Mouse (Mus musculus) B cell, adult 2 months (primary cell): ENCODE results near the gene Trem1.

Source experiments
- DNase-seq, 2 experiments: peaks; one replicate each; pipeline ENCODE4 v3.0.0; 2022

Trem1 gene

DNA sequence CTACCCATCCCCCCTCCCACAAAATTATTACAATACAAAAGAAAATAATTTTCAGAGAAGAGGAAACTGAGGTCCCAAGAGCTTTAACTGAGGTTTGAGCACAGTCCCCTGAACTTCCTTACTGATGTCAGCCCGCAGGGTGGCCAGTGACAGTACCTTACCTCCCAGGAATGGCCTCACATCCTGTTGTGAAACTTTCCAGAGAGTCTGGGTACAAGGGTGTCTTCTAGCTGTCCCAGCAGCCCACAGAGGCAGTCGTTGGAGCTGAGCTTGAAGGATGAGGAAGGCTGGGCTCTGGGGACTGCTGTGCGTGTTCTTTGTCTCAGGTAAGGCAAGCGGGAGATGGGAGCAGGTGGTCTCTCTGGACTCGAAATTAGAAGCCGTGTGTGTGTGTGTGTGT lies at the start of gene Trem1:
TSS of gene Trem1 (plus strand) at position 251 of the 400 bp plus-strand sequence.
- peak; percentile 6 to 24 for DNase-seq

GRCm38 (mm10) chr17:48185252-48185651 lies 47.3 kb upstream of the Trem1 start:
- DNase-seq, result peak in 1 of 2 experiments; percentile 10

DNA sequence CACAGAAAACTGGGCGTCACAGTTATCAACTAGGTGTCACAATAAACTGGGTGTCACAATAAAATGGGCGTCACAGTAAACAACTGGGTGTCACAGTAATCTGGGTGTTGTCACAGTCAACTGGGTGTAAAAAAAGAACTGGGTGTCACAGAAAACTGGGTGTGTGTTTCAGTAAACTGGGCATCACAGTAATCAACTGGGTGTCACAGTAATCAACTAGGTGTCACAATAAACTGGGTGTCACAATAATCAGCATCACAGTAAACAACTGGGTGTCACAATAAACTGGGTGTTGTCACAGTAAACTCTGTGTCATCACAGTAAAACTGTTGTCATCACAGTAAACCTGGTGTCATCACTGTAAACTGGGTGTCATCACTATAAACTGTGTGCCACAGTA lies 40.2 kb upstream of the Trem1 start:
- no peak for DNase-seq

- no peak for DNase-seq
Observed at GRCm38 (mm10) chr17:48203086-48203485, 29.5 kb upstream of the Trem1 start.

DNA sequence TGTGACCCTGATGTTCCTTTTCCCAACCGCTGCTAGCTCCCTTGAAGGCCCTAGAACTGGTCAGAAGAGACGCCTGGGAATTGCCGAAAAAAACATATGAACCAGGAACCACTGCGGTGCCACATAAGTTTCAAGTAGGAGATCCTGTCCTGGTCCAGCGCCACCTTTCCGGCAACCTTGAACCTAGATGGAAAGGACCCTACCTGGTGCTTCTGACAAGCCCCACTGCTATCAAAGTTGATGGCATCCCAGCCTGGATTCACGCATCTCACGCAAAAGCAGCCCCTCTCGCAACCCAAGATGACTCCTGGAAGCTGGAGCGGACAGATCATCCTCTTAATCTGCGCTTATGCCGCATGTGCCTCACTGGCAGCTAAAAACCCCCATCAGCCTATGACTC lies 20.0 kb upstream of the Trem1 start:
- no peak for DNase-seq

DNA sequence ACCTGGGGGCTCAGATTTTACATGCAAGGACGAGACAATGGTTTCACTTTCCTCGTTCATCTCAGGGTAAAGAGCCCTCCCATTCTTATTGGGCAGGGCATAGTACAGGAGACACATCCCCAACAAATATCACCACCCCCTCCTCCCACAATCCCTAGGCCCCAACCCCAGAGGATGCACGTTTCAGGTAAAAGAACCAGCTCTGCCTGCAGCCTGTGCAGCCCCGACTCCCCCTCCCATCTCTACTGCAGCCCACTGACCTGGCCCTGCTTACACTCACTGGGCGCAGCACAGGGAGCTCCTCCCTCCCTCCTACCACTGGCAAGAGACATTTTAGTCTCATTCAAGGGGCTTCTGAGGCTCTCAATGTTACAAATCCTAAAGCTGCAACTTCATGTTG lies 19.1 kb upstream of the Trem1 start:
- DNase-seq, result no peak

DNA sequence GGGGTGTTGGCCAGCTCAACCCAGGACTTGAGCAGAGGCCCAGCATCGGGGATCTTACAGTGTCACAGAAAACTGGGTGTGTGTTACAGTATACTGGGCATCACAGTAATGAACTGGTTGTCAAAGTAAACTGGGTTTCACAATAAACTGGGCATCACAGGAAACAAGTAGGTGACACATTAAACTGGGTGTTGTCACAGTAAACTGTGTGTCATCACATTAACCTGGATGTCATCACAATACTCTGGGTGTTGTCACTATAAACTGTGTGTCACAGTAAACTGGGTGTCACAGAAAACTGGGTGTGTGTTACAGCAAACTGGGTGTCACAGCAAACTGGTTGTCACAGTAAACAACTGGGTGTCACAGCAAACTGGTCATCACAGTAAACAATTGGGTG lies 17.1 kb upstream of the Trem1 start:
- no peak for DNase-seq

DNA sequence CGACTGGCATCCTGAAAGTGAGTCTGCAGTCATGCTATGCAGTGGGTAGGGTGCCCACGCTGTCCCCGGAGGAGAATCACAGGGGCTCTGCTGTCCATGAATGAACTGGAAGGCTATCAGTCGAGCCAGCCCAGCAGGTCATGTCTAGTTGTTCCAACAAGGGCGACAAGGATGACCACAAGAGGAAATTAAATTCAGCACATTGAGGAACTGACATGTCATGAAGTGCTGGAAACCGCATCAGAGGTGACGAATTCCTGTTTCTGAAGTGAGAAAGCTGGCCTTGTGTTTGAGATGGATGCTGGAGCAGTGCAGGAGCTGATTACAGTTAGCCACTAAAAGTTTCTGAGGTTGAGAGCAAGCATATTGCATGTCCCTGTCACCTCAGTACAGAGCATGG lies 1.9 kb upstream of the Trem1 start:
- no peak for DNase-seq

GRCm38 (mm10) chr17:48233789-48234188 lies 1.2 kb downstream of the Trem1 start:
- DNase-seq, result no peak

DNA sequence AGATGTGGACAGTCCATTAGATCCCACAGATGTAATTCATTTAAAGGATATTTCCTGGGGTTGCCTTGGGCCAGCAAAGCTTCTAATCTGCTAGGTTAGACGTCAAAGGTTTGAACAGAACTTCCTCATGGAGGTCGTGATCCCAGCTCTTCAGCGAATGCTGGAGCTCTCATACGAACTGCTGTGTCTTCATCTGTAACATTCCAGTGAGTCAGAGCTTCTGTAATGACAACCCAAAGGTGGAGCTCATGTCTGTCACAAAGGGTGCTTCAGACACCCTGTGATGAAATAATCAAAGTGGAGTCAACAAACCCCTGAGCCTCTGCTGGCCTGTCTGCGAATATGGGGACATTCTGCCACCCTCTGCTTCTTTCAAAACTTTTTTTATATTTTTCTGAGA lies 2.0 kb downstream of the Trem1 start:
- DNase-seq, result no peak

DNA sequence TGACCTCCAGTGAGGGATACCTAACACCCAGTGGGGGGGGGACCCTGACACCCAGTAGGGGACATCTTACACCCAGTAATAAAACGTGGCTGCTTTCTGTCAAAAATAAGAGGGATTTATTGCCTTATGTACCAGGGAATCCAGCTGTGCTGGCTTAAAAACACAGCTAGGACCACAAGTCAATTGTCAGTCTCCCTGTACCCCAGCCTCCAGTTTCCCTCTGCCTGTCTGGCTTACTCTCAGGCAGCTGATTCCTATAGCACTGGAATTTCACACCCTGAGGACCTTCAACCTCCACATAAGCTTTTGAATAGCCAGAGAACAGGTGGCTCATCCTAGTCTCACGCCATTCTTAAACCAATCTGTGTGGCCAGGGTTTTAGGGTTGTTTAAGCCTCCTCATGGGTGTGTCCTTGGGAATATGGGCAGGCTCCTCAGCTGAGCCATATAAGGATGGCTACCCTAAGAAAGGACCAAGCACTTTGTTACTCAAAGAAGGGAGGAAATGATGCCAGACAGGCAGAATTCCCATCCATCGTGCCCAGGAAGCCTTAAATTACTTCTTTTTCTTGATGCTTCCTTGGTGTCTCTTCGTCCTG lies 3.3 kb downstream of the Trem1 start:
- no peak for DNase-seq

DNA sequence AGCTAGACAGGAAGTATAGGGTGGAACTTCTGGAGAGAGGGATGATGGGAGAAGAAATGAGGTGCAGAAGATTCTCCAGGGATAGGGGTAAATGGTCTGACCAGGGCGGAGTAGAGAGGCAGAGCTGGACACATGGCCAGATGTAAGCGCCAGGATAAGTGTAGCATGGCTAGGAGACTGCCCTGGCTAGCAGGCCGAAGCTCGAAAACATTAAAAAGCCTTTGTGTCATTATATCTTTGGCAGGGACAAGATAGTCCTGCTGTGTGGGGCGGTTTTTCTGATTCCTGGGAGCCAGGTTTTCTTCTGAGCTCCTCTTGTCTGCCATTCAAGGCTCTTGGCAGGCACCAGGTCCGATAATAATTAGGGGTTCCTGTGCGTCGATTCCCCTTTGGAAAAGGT lies 5.1 kb downstream of the Trem1 start:
- no peak for DNase-seq

DNA sequence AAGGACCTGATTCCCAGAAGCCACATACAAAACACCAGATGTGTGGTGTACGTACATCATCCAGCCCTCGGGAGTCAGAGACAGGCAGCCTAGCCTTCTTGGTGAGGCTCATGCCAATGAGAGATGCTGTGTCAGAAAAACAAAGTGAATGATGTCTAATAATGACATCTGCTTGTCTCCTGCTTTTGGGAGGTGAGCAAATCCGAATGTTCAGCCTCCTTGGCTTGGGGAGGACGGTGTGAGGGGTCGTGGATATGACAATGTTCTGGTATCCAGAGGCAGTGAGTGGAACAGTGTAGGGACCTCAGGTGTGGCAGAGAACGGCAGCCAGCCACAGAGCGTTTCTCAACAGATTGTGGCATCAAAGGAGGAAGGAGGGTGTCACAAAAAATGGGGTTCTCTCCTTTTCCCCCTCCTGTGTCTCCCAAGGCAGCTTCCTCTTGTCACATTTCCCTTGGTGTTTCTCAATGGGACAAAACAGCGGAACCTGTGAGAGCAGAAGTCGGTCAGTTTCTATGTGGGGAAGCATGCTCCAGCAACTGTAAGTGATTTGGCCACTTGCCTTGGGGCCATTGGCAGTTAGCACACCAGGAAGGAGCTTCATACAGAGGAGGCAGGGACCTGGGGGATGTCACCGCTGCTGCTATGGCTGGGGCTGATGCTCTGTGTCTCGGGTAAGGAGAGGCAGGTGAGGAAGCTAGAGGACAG lies 14.8 kb downstream of the Trem1 start, which contains the start of gene Trem3:
TSS of gene Trem3 (plus strand) at position 557 of the 708 bp plus-strand sequence.
- no peak for DNase-seq

GRCm38 (mm10) chr17:48249039-48249438 lies 16.5 kb downstream of the Trem1 start:
- no peak for DNase-seq

- DNase-seq, result no peak
Observed at GRCm38 (mm10) chr17:48249501-48249900, 16.9 kb downstream of the Trem1 start.

DNA sequence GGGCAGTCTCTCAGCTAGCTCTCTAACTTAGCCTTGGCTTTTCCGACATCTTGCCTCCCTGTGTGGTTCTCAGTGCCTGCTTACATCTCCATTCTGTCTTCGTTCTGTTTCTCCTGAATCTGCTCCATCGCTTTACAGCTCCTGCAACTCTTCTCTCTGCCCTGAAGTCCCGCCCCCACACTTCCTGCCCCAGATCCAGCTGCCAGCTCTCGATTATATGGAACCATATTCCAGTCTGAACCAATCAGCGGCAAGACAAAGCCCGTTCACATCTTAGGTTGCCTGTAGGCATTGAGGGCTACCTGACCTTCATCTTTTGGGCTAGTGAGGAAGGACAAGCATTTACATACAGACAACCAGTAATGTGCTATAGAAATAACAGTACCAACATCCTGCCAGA lies 18.1 kb downstream of the Trem1 start:
- DNase-seq, result no peak

GRCm38 (mm10) chr17:48256575-48256974 lies 24.0 kb downstream of the Trem1 start:
- no peak for DNase-seq

- no peak for DNase-seq
Observed at GRCm38 (mm10) chr17:48261868-48262267, 29.3 kb downstream of the Trem1 start.

DNA sequence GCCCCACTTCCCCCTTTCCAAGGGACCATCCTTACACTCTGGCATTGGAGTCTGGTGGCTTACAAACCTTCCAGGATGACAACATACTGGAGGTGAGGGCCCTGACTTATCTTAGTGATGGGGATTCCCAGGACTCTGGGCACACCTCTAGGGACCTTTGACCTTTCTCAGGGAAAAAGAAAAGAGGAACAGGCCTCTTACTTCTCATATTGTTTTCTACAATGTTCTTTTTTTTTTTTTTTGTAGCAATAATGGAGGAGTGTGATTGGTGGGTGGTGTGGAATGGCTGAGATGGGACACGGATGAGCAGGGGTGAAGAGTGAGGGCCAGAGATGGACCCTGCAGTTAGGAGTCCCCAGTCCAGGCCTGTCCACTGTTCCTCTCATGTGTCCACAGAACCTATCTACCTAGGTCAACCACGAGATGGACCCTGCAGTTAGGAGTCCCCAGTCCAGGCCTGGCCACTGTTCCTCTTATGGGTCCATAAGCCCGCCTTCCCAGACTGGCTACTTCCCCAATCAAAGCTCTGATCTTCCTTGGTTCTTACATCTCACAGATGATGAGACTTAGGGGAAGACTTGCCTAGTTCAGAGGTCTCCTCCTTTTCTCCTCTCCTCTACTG lies 31.3 kb downstream of the Trem1 start, which contains the start of gene Treml4:
TSS of gene Treml4 (plus strand) at position 555 of the 622 bp plus-strand sequence.
- no peak for DNase-seq

GRCm38 (mm10) chr17:48264662-48265061 lies 32.1 kb downstream of the Trem1 start:
- DNase-seq, result no peak

GRCm38 (mm10) chr17:48266138-48266537 lies 33.6 kb downstream of the Trem1 start:
- no peak for DNase-seq

GRCm38 (mm10) chr17:48266610-48267304 lies 34.2 kb downstream of the Trem1 start:
- DNase-seq, result no peak

DNA sequence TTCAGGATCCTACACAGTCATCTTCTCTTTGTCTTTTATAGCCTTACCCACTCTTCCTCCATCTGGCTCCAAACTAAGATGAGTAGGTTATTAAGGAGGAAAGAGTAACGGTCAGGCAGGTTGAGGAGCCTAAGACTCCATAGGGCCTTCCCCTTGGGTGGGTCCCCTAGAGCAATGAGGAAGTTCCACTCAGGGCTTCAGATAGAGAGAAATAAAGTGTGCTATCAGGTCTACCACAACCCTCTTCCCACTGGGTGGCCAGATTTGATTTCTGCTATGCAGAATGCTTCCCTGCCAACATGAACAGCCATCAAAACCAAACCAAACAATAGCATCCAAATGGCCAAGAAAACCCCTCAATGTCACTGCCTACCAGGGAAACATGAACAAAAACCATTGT lies 35.0 kb downstream of the Trem1 start:
- DNase-seq, result peak; percentile 24 to 34

- DNase-seq, result no peak
Observed at GRCm38 (mm10) chr17:48268276-48268675, 35.7 kb downstream of the Trem1 start.
